Mouse (Mus musculus) myocyte (in vitro differentiated cells): ENCODE measurements around the gene Ubald2.

ENCODE experiments used
- CEBPB ChIP-seq: IDR thresholded peaks from 2 replicates; pipeline ENCODE4 v1.6.1; 2011; ENCODE audit warnings: mild to moderate bottlenecking, moderate library complexity; ENCODE audit not compliant: poor library complexity, insufficient read depth, severe bottlenecking
- E2F4 ChIP-seq: IDR thresholded peaks from one replicate; pipeline ENCODE4 v1.6.1; 2011; ENCODE audit warnings: mild to moderate bottlenecking, control low read depth, moderate library complexity; ENCODE audit not compliant: insufficient read depth
- MAX ChIP-seq: IDR thresholded peaks from one replicate; pipeline ENCODE4 v1.6.1; 2011; ENCODE audit warnings: low read depth, mild to moderate bottlenecking, control low read depth
- MYOG ChIP-seq, 3 experiments: IDR thresholded peaks; one replicate each; pipeline ENCODE4 v1.6.1; 2011; ENCODE audit warnings: control low read depth in 2 of 3, low read depth in 2 of 3, mild to moderate bottlenecking in 2 of 3; ENCODE audit not compliant: insufficient read length in 2 of 3, control insufficient read depth in 1 of 3, insufficient read depth in 1 of 3
- POLR2A ChIP-seq: IDR thresholded peaks from one replicate; pipeline ENCODE4 v1.6.1; 2011; ENCODE audit warnings: low read depth, mild to moderate bottlenecking, control low read depth, moderate library complexity; ENCODE audit not compliant: insufficient read length
- POLR2AphosphoS2 ChIP-seq: IDR thresholded peaks from one replicate; pipeline ENCODE4 v1.6.1; 2011; ENCODE audit warnings: low read depth, control low read depth; ENCODE audit not compliant: insufficient read length
- REST ChIP-seq: IDR thresholded peaks from one replicate; pipeline ENCODE4 v1.6.1; 2011; ENCODE audit warnings: mild to moderate bottlenecking, control low read depth, moderate library complexity; ENCODE audit not compliant: insufficient read depth, insufficient read length
- TCF12 ChIP-seq: IDR thresholded peaks from one replicate; pipeline ENCODE4 v1.6.1; 2011; ENCODE audit warnings: mild to moderate bottlenecking, control low read depth; ENCODE audit not compliant: poor library complexity, insufficient read depth, severe bottlenecking
- TCF3 ChIP-seq: IDR thresholded peaks from one replicate; pipeline ENCODE4 v1.6.1; 2011; ENCODE audit warnings: low read depth, control low read depth; ENCODE audit not compliant: insufficient read length
- USF1 ChIP-seq: IDR thresholded peaks from one replicate; pipeline ENCODE4 v1.6.1; 2011; ENCODE audit warnings: low read depth, mild to moderate bottlenecking, control low read depth, moderate library complexity

GRCm38 (mm10) chr11:116478978-116479377 lies 45.1 kb downstream of the Ubald2 start:
- TF ChIP-seq E2F4 (no peak), MAX (no peak), USF1 (no peak), POLR2A (no peak), CEBPB (no peak), TCF3 (no peak), POLR2AphosphoS2 (no peak), TCF12 (no peak), MYOG (IDR thresholded peaks at IDR 0.05; ENCODE audit: control insufficient read depth in 1 of 3, insufficient read depth in 1 of 3, insufficient read length in 2 of 3, low read depth in 2 of 3) (no peak), REST (no peak)
